Mouse (Mus musculus) retina, postnatal 1 day (tissue): ENCODE results near the gene Mrpl39.

Source experiments
- DNase-seq: peaks from one replicate; pipeline ENCODE4 v3.0.0-alpha.2; 2012

The Mrpl39 gene

DNA sequence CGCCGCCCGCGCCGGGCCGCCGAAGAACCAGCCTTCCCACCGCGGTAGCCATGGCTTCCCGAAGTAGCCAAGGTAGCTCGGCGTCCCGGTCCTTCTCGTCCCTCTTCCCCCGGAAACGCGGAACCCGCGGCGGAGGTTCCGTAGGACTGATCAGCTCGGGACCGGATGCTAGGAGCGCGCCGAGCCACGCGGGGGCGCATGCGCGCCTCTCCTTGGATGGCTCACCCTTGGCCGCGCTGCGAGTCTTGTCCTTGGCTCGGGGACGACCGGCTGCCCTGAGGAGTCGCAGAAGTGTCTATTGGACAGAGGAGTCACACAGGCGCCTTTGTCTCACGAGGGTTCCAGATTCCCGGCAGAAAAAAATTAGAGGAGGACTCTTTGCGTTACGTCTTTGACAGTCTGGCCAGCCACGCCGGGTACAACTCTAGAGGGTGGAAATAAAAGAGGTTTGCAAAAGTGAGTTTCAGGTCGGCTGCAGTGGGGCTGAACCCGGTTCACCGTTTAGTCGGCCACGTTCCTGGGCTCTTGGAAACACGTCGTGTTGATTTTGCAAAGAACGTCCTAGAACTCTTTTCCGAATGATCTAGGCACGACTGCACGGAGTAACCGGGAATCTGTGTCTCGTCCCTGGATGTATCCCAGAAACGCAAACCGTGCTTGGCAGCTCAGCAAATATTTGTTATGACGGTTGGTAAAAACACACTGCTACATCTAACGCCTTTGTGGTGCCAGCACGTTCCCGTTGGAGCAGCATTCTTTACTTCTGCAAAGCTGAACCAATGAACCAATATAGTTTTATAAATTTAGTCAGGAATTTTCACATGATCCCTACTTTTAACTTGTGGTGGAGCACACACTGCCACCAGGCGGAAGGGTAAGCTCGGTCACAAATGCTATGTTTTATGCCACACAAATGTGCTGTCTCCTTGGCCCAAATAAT lies at the start of gene Mrpl39:
TSS of gene Mrpl39 (minus strand) at position 577 of the 940 bp plus-strand sequence.
- DNase-seq: peak; percentile 97

DNA sequence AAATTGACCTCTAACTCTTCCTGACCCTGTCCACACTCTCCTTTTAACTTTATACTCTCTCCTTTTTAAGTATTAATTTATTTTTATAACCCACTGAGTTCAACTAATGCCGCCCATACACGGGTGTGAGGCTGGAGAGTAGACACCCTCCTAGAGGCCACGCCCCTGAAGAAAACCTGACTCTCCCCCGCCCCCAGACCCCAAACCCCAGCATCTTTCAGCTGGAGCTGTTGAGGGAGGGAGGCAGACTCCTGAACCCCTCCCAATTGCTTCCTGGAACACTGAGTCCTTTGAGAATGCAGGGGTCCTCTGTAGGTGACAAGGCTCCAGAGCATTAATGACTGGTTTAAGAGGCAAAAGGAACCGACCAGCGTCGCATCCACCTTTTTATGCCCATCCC lies 49.4 kb upstream of the Mrpl39 start:
- no peak for DNase-seq

DNA sequence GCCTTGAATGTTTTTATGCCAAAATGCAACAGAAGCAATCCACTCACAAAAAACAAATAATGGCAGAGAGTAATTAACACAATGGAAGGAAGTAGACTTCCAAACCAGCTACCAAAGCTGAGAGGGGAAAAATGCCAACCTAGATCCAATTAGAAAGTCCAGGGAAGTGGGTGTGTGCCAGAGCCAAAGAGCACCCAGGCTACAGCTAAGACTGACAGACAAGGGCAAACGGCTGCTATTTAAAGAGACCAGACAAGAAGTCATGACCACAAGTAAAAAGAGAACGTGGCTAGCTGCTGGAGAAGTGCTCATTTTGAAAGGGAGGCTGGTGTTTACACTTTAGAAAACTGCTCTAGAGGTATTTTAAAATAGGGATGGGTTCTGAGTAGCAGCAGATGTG lies 47.7 kb upstream of the Mrpl39 start:
- DNase-seq: no peak

DNA sequence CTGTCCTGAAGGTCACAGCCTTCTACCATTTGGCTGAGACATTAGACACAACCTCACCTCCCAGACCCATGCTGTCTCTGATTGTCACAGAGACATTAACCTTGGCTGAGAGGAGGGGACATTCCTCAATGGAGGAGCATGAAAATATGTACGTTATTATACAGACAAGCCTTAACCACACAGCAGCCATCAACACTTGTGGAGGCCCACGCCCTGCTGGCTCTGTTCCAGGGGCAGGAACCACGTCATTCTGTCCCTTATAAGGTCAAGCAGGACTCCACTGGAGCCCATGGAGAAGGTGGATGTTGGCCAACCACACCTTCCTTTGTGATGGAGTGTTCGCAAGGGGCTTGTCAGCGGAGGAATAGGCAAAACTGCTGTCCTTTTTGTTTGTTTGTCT lies 44.2 kb upstream of the Mrpl39 start:
- DNase-seq: no peak

DNA sequence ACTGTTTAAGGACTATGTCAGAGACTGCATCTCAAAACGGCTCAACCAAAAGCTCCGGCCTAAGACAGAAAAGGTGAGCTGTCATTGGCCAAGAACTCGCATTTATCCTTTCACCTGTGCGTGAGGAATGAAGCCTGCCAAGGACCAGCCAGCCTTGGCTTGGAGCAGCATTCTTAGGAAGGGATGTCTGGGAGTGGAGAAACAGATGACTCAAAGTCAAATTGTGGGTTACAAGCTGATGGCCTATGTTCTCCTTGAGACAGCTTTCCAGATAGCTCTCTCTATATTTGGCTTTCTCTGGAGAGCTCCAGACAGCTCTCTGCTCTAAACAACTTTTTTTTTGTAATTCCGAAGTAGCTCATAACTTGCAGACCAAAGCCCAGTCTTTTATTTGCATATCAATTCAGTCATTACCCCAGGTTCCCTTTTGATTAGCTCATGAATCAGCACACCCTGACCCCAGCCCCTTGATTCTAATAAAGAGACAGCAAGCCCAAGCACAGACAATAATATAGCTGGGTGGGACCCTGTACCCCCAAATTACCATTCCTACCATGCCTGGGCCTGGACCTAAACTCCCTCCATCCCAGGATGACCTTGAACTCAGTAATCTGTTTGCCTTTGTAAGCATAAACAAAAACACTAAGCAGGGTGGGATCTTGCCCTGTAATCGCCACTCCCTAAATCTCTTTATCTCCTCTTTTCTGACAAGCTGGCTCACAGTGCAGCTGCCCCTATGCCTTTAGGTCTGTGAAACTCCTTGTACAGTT lies 43.5 kb upstream of the Mrpl39 start:
- DNase-seq: no peak

DNA sequence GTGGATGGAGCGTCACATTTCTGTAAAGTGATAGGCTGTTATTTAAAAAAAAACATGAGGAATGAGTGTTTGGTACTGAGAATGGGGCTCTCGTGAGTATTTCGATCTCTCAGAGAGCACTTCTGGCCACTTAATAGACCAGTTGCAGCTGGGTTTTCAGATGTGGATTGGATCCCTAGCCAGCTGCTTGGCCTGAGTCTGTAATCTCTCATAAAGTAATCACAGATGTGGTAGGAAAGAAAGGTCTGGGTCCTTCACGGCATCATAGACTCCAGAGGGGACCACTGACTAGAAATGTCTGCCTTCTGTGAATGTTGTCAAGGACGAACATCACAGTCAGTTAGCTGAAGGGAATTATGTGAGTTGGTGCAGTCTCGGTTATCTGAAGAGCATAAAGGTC lies 42.9 kb upstream of the Mrpl39 start:
- DNase-seq: no peak

DNA sequence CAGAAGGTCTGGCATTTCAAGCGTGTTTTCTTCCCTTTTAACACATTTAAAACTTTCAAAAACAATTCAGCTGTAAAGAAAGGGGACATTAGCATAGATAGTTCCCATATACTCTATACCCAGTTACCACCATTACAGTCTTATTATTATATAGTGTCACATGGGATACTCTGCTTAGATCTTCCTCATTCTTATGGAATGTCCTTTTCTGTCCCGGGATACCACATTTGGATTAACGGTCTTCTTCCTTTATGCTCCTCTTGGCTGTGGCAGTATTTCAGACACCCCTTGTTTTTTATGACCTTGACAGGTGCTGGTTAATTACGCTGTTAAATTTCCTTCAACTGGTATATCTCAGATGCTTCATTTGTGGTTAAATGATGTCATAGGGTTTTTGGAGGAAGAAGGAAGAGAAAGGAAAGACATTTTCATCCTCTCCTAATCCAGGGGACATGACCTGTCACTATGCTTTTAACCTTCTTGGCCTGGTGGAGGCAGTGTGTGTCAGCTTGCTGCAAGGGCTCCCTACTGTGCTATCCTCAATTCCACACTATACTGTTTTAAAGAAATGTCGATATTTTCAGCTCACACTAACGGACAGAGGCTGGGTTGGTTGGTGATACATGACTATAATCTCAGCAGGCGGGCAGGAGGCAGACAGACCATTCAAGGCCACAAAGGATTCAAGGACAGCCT lies 40.7 kb upstream of the Mrpl39 start:
- peak; percentile 28 for DNase-seq

DNA sequence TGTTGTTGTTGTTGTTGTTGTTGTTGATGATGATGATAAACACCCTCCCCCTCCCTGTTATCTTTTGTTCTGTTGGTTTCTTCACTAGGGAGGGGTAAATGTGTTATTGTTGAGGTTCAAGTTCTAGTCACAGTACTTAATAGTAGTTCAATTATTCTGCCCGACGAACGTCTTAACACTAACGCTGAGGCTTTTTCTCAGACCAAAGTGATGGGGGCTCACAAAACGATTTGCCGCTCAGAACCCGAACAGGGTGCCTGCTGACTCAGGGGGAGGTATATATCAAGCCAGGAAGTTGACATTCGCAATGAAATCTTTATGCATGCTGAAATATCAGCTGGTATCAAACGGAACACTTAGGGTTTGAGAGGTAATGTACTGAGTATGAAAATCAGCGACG lies 39.8 kb upstream of the Mrpl39 start:
- no peak for DNase-seq

DNA sequence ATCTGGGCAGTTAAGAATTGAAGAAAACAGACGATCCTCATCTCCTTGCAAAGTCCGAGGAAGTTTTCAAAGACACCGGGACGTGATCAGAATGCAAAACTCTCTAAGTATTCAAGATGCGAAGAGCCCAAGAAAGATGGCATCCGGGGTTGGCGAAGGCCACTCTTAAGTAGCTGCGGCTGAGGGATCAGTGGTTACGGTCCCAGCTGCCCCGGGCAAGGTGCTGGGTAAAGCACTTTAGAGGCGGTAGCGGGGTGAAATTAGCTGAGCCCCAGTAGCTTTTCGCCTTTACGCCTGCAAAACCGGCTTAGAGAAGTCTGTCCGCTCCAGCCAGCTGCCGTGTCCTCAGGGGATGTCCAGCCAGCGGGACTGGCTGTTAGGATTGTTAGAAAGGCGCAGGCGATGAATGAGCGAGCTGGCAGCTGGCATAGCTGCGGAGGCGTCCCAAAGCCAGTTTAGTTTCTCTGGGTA lies 39.3 kb upstream of the Mrpl39 start:
- peak; percentile 87 for DNase-seq

DNA sequence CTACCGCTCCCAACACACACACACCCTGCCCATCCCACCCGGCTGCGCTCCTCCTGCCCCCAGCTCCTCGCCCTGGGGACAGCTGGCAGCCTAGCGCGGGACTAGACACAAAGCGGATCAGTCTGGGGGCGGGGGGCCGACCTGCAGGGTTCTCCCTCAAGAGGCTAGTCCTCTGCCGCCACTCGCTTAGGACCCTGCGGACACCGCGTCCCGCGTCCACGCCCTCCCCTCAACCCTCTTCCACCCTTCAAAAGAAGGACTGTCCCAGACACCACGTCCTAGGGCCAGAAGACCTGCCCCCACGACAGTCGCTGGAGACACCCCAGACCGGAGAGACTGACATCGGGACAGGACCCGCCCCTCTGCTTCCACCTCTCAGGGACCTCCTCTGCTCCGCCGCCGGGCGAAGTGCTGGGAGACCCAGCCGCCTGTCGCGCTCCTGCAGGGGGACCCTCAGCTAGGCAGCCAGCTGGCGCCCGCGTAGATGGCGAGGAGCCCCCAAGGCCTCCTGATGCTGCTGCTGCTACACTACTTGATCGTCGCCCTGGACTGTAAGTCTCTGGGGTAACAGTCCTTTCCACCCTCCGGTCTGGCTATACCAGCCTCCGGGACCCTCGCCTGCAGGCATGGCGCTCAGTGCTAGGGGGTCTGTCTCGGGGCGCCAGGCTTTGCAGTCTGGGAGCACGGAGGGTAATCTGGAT lies 38.6 kb upstream of the Mrpl39 start, which contains the start of gene Jam2:
TSS of gene Jam2 (plus strand) at position 121 of the 701 bp plus-strand sequence.
- peak; percentile 94 for DNase-seq

DNA sequence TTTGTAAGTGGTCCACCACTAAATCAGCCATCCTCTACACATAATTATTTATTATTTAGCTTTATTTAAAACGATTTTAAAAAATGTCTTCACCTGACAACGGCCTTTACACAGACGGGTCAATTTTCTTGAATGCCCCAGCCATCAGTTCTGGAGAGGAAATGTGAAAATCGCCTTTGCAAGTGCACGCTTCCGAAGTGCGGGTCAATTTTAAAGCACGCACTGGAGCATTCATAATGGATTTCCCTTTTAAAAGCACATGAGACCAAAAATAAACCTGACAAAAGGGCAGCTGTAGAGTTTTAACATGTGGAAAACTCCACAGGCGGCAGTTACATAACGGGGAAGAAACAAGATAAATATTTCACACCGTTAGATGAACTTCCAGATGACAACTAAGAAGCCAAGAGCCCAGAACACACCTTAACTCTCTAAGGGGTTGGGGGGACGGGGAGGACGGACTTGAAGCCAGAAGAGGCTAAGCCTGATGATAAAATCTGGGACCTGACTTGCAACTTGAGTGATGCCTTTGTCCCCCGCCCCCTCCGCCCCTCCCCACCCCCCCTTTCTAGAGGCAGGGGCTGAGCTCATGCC lies 37.8 kb upstream of the Mrpl39 start:
- no peak for DNase-seq

DNA sequence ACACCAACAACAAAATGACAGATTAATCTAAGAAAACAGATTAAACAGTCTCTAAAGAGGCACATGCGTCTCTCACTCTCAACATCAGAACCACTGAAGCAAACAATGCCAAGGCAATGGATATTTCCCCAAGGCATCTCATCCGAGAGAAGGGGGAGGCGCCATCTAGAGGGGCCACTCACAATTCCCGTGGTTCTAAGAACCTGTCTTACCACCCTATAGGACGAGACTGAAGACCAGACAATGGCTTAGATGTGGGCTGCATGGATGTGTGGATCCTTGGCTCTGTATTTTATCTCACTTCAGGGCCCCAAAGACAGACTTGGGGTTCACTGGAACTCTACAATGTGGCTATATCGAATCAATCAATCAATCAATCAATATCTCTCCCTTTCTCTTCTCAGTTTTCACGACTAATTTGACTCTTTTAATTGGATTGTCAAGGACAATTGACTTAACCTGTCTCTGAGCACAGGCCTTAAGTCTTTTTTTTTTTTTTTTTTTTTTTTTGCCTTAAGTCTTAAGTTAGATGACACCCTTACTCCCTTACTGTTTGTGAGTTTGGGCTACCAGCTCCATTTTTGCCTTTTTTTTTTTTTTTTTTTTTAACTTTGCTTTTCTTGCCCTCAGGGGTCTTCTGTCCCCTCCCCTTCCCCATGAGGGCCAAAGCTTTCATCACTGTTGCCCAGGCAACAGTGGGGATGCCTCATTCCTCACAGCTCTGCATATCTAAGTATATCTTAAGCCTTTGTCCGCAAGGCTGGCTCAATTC lies 37.1 kb upstream of the Mrpl39 start:
- peak; percentile 68 for DNase-seq

DNA sequence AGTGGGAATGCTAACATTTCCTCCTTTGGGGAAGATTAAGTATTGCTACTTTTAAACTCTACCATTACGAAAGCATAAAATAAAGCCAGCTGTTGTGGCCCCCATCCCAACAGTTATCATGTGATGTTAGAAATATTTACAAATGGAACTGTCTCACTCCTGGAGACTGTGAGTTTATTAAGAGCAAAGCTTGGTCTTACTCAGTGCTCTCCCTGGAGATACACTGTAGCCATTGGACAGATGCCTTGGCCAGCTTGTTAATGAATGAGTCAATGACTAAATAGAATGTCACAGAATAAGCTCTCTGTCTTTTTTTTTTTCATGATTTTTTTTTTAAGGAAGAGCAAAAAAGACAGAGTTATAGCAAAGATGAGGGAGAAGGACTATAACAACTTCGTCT lies 35.9 kb upstream of the Mrpl39 start:
- no peak for DNase-seq

DNA sequence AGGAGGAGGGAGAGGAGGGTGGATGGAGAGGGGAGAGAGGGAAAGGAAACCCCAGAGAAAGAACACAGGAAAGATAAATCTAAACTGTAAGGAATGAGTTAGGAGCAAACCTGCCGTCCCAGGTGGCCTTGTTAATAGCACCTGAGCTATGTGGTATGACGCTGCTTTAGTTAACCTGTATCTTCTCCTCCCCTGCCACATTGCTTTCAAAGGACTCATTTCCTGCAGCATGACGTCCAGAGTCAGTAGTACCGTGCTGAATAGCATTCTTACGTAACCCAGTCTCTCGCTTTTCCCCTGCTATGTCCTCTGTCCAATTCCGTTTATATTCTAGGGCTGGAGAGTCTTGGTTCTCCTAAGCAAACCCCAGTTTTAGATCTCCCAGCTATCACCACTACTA lies 35.3 kb upstream of the Mrpl39 start:
- DNase-seq: no peak

DNA sequence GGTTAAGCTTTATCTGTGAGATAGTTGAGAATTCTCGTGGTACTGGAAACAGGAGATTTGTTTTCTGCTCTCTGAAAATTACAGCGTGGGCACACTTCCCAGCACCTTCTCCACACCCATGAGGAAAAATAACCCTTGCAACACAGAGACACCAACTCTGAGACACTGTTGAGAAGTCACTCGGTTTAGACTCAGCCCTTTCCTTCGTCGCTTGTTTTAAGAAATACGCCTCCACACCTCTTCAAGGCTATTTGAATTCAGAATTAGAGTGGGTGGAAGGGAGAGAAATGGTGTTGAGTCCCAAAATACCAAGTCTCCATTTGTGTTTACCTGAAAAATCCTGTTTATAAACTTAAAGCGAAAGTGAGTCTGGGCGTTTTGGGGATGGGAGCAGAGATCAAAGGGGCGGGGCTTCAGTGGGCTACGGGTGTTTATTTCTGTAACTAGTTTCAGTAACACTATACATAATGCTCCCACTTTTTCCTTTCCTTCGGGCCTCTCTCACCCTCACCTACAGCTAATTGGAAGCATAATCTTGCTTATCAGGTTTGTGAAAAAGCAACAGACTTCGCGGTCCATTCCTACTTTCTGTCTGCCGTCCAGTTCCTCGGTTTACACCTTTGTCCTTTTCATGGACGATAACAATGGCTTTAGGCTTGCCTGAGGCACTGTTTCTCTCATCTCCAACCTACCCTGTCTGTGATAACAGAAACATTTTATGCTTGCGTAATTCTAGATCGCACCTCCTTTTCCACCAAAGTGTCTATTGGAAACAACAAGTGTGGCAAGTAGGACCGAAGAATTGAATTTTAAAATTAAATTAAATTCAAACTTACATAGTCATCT lies 34.3 kb upstream of the Mrpl39 start:
- no peak for DNase-seq

DNA sequence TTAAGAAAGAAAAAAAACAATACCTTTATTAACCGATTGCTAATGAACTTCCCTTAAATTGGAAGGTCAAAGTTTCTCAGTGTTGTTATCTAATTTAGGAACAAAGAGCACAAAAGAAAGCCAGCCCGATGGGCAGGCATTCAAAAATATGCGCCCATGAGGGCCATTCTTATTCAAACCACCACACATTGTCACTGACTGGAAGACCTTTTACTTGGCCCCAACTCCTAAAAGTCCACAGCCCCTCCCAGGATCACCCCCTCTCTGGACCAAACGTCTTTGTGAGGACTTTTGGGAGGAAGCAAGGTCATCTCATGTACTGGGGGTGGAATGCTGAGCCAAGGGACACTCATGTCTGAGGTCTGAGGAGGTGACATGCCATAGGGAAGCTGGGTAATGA lies 33.6 kb upstream of the Mrpl39 start:
- DNase-seq: no peak

DNA sequence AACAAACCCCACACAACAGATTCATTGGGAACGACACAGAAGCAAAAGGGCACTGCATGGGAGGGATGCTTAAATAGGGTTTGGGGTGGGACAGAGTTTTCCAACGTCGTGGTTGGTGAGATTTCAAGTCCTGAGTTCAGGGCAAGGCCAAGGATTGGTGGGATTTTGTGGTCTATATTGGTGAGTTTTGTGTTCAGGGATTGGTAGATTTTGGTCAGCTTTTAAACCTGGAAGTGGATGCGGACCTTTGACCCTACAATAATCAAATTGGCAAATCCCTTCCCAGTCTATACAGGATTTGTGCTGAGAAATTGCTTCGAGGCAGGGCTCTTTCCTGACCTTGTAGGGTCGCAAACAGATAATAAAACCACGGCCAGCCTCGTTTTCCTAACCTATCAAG lies 32.4 kb upstream of the Mrpl39 start:
- no peak for DNase-seq

DNA sequence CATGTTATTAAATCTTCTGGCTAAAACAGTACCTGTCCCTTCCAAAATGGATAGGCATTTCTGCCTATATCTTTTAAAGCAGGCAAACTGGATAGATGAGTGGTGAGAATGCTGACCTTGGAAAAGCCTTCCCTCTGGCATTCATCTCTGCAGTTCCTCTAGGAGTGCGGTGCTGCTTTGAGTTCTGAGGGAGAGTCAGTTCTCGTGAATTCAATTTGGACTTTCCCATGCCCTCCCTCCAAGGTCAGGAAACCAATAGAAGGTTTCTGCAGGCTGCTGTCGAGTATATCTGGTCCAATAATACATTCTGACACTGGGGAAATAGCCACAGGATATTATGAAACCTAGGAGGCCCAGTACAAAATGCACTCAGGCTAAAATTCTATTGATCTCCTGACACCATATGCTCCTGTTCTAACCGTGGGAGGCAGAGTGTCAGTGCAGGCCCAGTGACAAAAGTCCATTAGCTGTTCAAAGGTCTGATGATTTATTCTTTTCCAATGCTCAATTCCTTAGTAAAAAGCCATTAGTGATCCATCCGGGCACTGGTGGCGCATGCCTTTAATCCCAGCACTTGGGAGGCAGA lies 10.3 kb upstream of the Mrpl39 start:
- no peak for DNase-seq

DNA sequence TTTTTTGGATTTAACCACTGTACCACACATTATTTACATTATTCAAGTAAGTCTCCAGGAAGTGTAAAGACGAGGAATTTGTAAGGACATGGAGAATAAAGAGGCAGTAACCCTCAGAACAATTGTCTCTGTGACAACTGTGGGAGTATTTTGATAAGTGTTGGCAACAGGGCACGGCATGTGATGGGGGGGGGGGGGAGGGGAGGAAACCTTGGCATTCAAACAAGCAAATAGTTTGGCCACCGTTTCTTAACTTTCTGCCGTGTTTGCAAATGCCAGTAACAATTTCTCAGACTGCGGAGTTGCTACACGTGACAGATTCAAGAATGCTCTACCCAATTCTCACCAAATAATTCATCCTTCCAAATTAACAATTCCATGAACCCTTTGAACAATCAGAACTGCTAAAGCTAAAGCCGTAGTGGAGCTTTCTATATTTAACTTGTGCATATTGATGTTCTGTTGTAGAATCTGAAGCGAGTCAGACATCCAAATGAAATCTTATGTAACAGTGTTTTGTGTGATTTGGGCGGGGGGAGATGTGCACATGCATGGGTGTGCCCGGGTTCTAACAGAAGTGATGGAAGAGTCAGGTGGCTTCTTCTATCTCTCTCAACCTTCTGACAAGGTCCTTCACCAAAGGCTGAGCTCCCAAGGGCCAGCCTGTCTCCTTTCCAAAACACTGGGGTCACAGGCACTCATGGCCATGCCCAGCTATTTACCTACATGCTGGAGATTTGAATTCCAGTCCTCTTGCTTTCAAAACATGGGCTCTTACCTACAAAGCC lies 9.4 kb upstream of the Mrpl39 start:
- DNase-seq: no peak
